Mouse (Mus musculus) kidney, embryonic 14.5 days (tissue): Measurements from ENCODE around the gene Minos1. TPM values are rescaled to one million over a fixed set of nuclear protein-coding genes. Genes with fewer than 3 reads are reported as not detected.

Experiments
- ATAC-seq: fragments of 200-750 bp; cut with Nextera tagmentation; 2 replicates; pipeline ENCODE4 v1.8.0; 2017; ENCODE audit warnings: moderate number of reproducible peaks, mild to moderate bottlenecking, moderate TSS enrichment, moderate library complexity; ENCODE audit not compliant: low FRiP score, low TSS enrichment
- H3K27ac ChIP-seq: fragments of 300-500 bp; sonication (generic); 2 replicates; pipeline ENCODE4 v1.5.1; 2014; ENCODE audit warnings: low read depth, mild to moderate bottlenecking, low read length, moderate library complexity, mixed read lengths
- H3K27me3 ChIP-seq: fragments of 300-500 bp; sonication (generic); 2 replicates; pipeline ENCODE4 v1.6.1; 2014; ENCODE audit warnings: mild to moderate bottlenecking, low read length; ENCODE audit not compliant: control insufficient read depth, insufficient read depth
- H3K36me3 ChIP-seq: fragments of 300-500 bp; sonication (generic); 2 replicates; pipeline ENCODE4 v1.6.1; 2014; ENCODE audit warnings: low read length, mixed read lengths; ENCODE audit not compliant: control insufficient read depth, insufficient read depth
- H3K4me1 ChIP-seq: fragments of 300-500 bp; sonication (generic); 2 replicates; pipeline ENCODE4 v1.6.1; 2014; ENCODE audit warnings: low read length, mixed read lengths; ENCODE audit not compliant: control insufficient read depth, insufficient read depth
- H3K4me2 ChIP-seq: fragments of 300-500 bp; sonication (generic); replicated peaks from 2 replicates; pipeline ENCODE4 v1.6.1; 2014; ENCODE audit warnings: low read depth, mild to moderate bottlenecking, low read length
- H3K4me3 ChIP-seq: fragments of 300-500 bp; sonication (generic); 2 replicates; pipeline ENCODE4 v1.5.1; 2014; ENCODE audit warnings: mild to moderate bottlenecking, low read length
- H3K9ac ChIP-seq: fragments of 300-500 bp; sonication (generic); 2 replicates; pipeline ENCODE4 v1.6.1; 2014; ENCODE audit warnings: low read depth, mild to moderate bottlenecking, low read length, moderate library complexity
- H3K9me3 ChIP-seq: fragments of 300-500 bp; sonication (generic); 2 replicates; pipeline ENCODE4 v1.6.1; 2016; ENCODE audit warnings: low read length; ENCODE audit not compliant: control insufficient read depth
- WGBS: fragments of 180-500 bp; shearing (Covaris S2); extraction: QIAGEN DNeasy Blood & Tissue Kit; methylation state at CpG from one replicate; pipeline ENCODE4 v1.1.7; 2014; 5-methylcytosine and 5-hydroxymethylcytosine counted together
- polyA plus RNA-seq: library from polyadenylated mRNA; unstranded; fragments of >200 nt; fragmentation: Nextera tagmentation; extraction: Ambion mirVana; gene quantifications from 2 replicates; pipeline ENCODE4 v1.2.1, GENCODE M21; 2014

Gene Minos1
- polyA plus RNA-seq, 1 experiment from 2014 or later, result 509 TPM

GRCm38 (mm10) chr4:139075041-139075711 is 55.7 kb downstream of the Minos1 start, which contains the start of gene Htr6:
Gene Htr6, minus strand, starts transcription at chr4:139075570.
- H3K4me3 ChIP-seq, result peak within 1 kb of the TSS; percentile 57
- under 1% methylated on average over 69 of the region's 77 CpGs for WGBS
- H3K4me2 ChIP-seq, result peak within 1 kb of the TSS; percentile 99
- H3K27me3 ChIP-seq, result peaks cover 52% of the 10 kb centered on the region
- H3K9ac ChIP-seq, result peak within 1 kb of the TSS; percentile 59
- ATAC-seq, result peak; percentile 36; the same call in 1 of the 2 replicates
- no peaks in the 10 kb centered on the region for H3K9me3 ChIP-seq
- no peak within 1 kb of the TSS for H3K27ac ChIP-seq
- H3K4me1 ChIP-seq, result 0 out of 2 replicates have a peak, but pooled peaks cover 3% of the 10 kb centered on the region
- H3K36me3 ChIP-seq, result no peaks in the 10 kb centered on the region

- no peaks in the 10 kb centered on the region for H3K9me3 ChIP-seq
- H3K27ac ChIP-seq, result no peak overlapping the region
- H3K9ac ChIP-seq, result no peak overlapping the region
- WGBS, result 24% methylated on average over 29 of the region's 29 CpGs
- ATAC-seq, result no peak
- 0 out of 2 replicates have a peak, but pooled peaks cover 3% of the 10 kb centered on the region for H3K4me1 ChIP-seq
- peaks cover 52% of the 10 kb centered on the region for H3K27me3 ChIP-seq
- H3K4me2 ChIP-seq, result peak overlapping the region; percentile 99; the same call in 1 of the 2 replicates
- peak overlapping the region; percentile 57 for H3K4me3 ChIP-seq
- H3K36me3 ChIP-seq, result no peaks in the 10 kb centered on the region
Observed at GRCm38 (mm10) chr4:139074060-139074459, 56.9 kb downstream of the Minos1 start.

- H3K9ac ChIP-seq, result no peak overlapping the region
- no peaks in the 10 kb centered on the region for H3K36me3 ChIP-seq
- no peak for ATAC-seq
- peaks cover 17% of the 10 kb centered on the region for H3K27me3 ChIP-seq
- H3K9me3 ChIP-seq, result no peaks in the 10 kb centered on the region
- H3K4me1 ChIP-seq, result no peaks in the 10 kb centered on the region
- no peak overlapping the region for H3K4me3 ChIP-seq
- H3K27ac ChIP-seq, result no peak overlapping the region
- no peak overlapping the region for H3K4me2 ChIP-seq
- WGBS, result 21% methylated on average over 4 of the region's 4 CpGs
Observed at GRCm38 (mm10) chr4:139068287-139068686, 62.6 kb downstream of the Minos1 start.

- Histone ChIP-seq H3K4me2 (no peak overlapping the region), H3K36me3 (no peaks in the 10 kb centered on the region), H3K9me3 (no peaks in the 10 kb centered on the region), H3K4me1 (no peaks in the 10 kb centered on the region), H3K27ac (no peak overlapping the region), H3K9ac (no peak overlapping the region), H3K4me3 (no peak overlapping the region), H3K27me3 (peaks cover 2% of the 10 kb centered on the region; the same call in 1 of the 2 replicates)
- no peak for ATAC-seq
- WGBS, result 91% methylated on average over 5 of the region's 5 CpGs
Observed at GRCm38 (mm10) chr4:139064831-139065230, 66.1 kb downstream of the Minos1 start.

- H3K9me3 ChIP-seq, result no peaks in the 10 kb centered on the region
- H3K9ac ChIP-seq, result no peak overlapping the region
- no peak overlapping the region for H3K4me3 ChIP-seq
- WGBS, result 6% methylated on average over 7 of the region's 7 CpGs
- no peaks in the 10 kb centered on the region for H3K27me3 ChIP-seq
- H3K4me2 ChIP-seq, result no peak overlapping the region
- no peaks in the 10 kb centered on the region for H3K4me1 ChIP-seq
- no peak for ATAC-seq
- no peak overlapping the region for H3K27ac ChIP-seq
- no peaks in the 10 kb centered on the region for H3K36me3 ChIP-seq
Observed at GRCm38 (mm10) chr4:139059569-139059968, 71.3 kb downstream of the Minos1 start.

- no peaks in the 10 kb centered on the region for H3K9me3 ChIP-seq
- H3K9ac ChIP-seq, result no peak overlapping the region
- WGBS, result 84% methylated on average over 5 of the region's 5 CpGs
- H3K27ac ChIP-seq, result no peak overlapping the region
- no peak for ATAC-seq
- no peaks in the 10 kb centered on the region for H3K36me3 ChIP-seq
- no peak overlapping the region for H3K4me3 ChIP-seq
- H3K4me1 ChIP-seq, result no peaks in the 10 kb centered on the region
- H3K4me2 ChIP-seq, result no peak overlapping the region
- H3K27me3 ChIP-seq, result no peaks in the 10 kb centered on the region
Observed at GRCm38 (mm10) chr4:139058029-139058428, 72.9 kb downstream of the Minos1 start.

GRCm38 (mm10) chr4:139057291-139057690 is 73.6 kb downstream of the Minos1 start:
- ATAC-seq, result no peak
- Histone ChIP-seq H3K27ac (no peak overlapping the region), H3K4me2 (no peak overlapping the region), H3K9ac (no peak overlapping the region), H3K36me3 (no peaks in the 10 kb centered on the region), H3K4me1 (no peaks in the 10 kb centered on the region), H3K9me3 (no peaks in the 10 kb centered on the region), H3K27me3 (no peaks in the 10 kb centered on the region), H3K4me3 (no peak overlapping the region)
- 74% methylated on average over 5 of the region's 5 CpGs for WGBS

GRCm38 (mm10) chr4:139055744-139056143 is 75.2 kb downstream of the Minos1 start:
- Histone ChIP-seq H3K4me3 (no peak overlapping the region), H3K9me3 (no peaks in the 10 kb centered on the region), H3K36me3 (no peaks in the 10 kb centered on the region), H3K27ac (no peak overlapping the region), H3K4me1 (no peaks in the 10 kb centered on the region), H3K27me3 (no peaks in the 10 kb centered on the region), H3K4me2 (no peak overlapping the region), H3K9ac (no peak overlapping the region)
- ATAC-seq, result no peak
- 78% methylated on average over 3 of the region's 3 CpGs for WGBS

- H3K4me2 ChIP-seq, result no peak overlapping the region
- H3K27ac ChIP-seq, result no peak overlapping the region
- H3K9ac ChIP-seq, result no peak overlapping the region
- no peak overlapping the region for H3K4me3 ChIP-seq
- H3K9me3 ChIP-seq, result no peaks in the 10 kb centered on the region
- no peak for ATAC-seq
- no peaks in the 10 kb centered on the region for H3K27me3 ChIP-seq
- WGBS, result 85% methylated on average over 4 of the region's 4 CpGs
- no peaks in the 10 kb centered on the region for H3K36me3 ChIP-seq
- no peaks in the 10 kb centered on the region for H3K4me1 ChIP-seq
Observed at GRCm38 (mm10) chr4:139055336-139055735, 75.6 kb downstream of the Minos1 start.
